Mouse (Mus musculus): ENCODE measurements at regions not wholly inside any gene's neighbourhood (a gene's known extent, or its start where the extent isn't known, plus 50 kb on each side); places are given as distances from the start of the nearest gene placed in this dataset.
A peak's percentile ranks its signal among the peaks of the same experiment; 100 is the strongest.

- no peak for DNase-seq (ENCODE audit: low spot score)
Observed at GRCm38 (mm10) chr2:128301709-128302108, 175.9 kb downstream of the Bcl2l11 start.

GRCm38 (mm10) chr2:128304063-128304712 lies 178.3 kb downstream of the Bcl2l11 start:
- peak; percentile 47 for DNase-seq (ENCODE audit: low spot score)

GRCm38 (mm10) chr2:128306693-128307092 lies 180.9 kb downstream of the Bcl2l11 start:
- DNase-seq (ENCODE audit: low spot score), result no peak

GRCm38 (mm10) chr2:128309541-128310030 lies 183.7 kb downstream of the Bcl2l11 start:
- DNase-seq (ENCODE audit: low spot score), result no peak

GRCm38 (mm10) chr2:128310081-128310480 lies 184.2 kb downstream of the Bcl2l11 start:
- DNase-seq (ENCODE audit: low spot score), result no peak

- peak; percentile 53 for DNase-seq (ENCODE audit: low spot score)
Observed at GRCm38 (mm10) chr2:128312084-128312594, 186.3 kb downstream of the Bcl2l11 start.

GRCm38 (mm10) chr2:128312659-128313581 lies 187.1 kb downstream of the Bcl2l11 start:
- DNase-seq (ENCODE audit: low spot score), result no peak

GRCm38 (mm10) chr2:128313582-128313918 lies 187.7 kb downstream of the Bcl2l11 start:
- no peak for DNase-seq (ENCODE audit: low spot score)

GRCm38 (mm10) chr2:128313948-128314347 lies 188.1 kb downstream of the Bcl2l11 start:
- no peak for DNase-seq (ENCODE audit: low spot score)

GRCm38 (mm10) chr2:128316516-128316915 lies 190.7 kb downstream of the Bcl2l11 start:
- no peak for DNase-seq (ENCODE audit: low spot score)

- DNase-seq (ENCODE audit: low spot score), result no peak
Observed at GRCm38 (mm10) chr2:128318266-128318665, 192.4 kb downstream of the Bcl2l11 start.

GRCm38 (mm10) chr2:128318956-128319355 lies 193.1 kb downstream of the Bcl2l11 start:
- DNase-seq (ENCODE audit: low spot score), result no peak

- DNase-seq (ENCODE audit: low spot score), result no peak
Observed at GRCm38 (mm10) chr2:128321475-128321874, 195.6 kb downstream of the Bcl2l11 start.

- peak; percentile 27 for DNase-seq (ENCODE audit: low spot score)
Observed at GRCm38 (mm10) chr2:128324256-128325096, 198.6 kb downstream of the Bcl2l11 start.

- DNase-seq (ENCODE audit: low spot score), result no peak
Observed at GRCm38 (mm10) chr2:128325097-128325421, 199.2 kb downstream of the Bcl2l11 start.

GRCm38 (mm10) chr2:128325456-128325855 lies 199.6 kb downstream of the Bcl2l11 start:
- DNase-seq (ENCODE audit: low spot score), result no peak

- no peak for DNase-seq (ENCODE audit: low spot score)
Observed at GRCm38 (mm10) chr2:128330833-128331232, 205.0 kb downstream of the Bcl2l11 start.

- DNase-seq (ENCODE audit: low spot score), result peak; percentile 45
Observed at GRCm38 (mm10) chr2:128331275-128331674, 205.4 kb downstream of the Bcl2l11 start.

GRCm38 (mm10) chr2:128331681-128332080 lies 205.8 kb downstream of the Bcl2l11 start:
- no peak for DNase-seq (ENCODE audit: low spot score)

- no peak for DNase-seq (ENCODE audit: low spot score)
Observed at GRCm38 (mm10) chr2:128333401-128334142, 207.7 kb downstream of the Bcl2l11 start.

GRCm38 (mm10) chr2:128334143-128334470 lies 208.3 kb downstream of the Bcl2l11 start:
- DNase-seq (ENCODE audit: low spot score), result no peak
